Comparison of ENCODE assay signal across 9 mouse cellular contexts in genomic region chr2:62807476-62807882, GRCm38 (mm10).
DNase-seq lines count a peak whose midpoint lies in the region; ATAC-seq lines count a peak whose summit lies in the region.
"Had no signal": no experiment of that assay in that cellular context is flagged by ENCODE, and none has a peak within 500 bp of the region (broad histone marks: within the 10 kb centered on the region; RNA-seq: fewer than 3 reads in every experiment).

No protein-coding gene starts in this region.

- no peak overlapping the region for H3K4me2 ChIP-seq in midbrain, embryonic 14.5 days (ENCODE audit: low read length)
- H3K4me2 ChIP-seq in stomach, embryonic 16.5 days (ENCODE audit: low read depth, low read length) = no peak overlapping the region
- H3K4me2 ChIP-seq: lung, embryonic 15.5 days had no signal

- peak; percentile 50 for DNase-seq in embryo, embryonic 11 days
- no peak for DNase-seq in embryo, embryonic 9.5 days (ENCODE audit: extremely low spot score)
- peak; percentile 58 to 77 for DNase-seq in layer of hippocampus, adult 18-20 months (ENCODE audit: low spot score in 2 of 2)
- peak; percentile 74 for DNase-seq in midbrain, embryonic 14.5 days
- DNase-seq in gastrocnemius, adult 18-20 months (ENCODE audit: low spot score) = no peak
- DNase-seq in urinary bladder, postnatal 14 days (ENCODE audit: low spot score) = no peak
- DNase-seq in liver = no peak

- H3K36me3 ChIP-seq in midbrain, embryonic 14.5 days (ENCODE audit: control insufficient read depth, insufficient read depth, low read length) = no peaks in the 10 kb centered on the region
- no peaks in the 10 kb centered on the region for H3K36me3 ChIP-seq in stomach, embryonic 16.5 days (ENCODE audit: control insufficient read depth, insufficient read depth, low read length)
- H3K36me3 ChIP-seq: lung, embryonic 15.5 days had no signal

- ATAC-seq in midbrain, embryonic 14.5 days (ENCODE audit: low FRiP score, low TSS enrichment) = peak; percentile 90
- ATAC-seq in stomach, embryonic 16.5 days (ENCODE audit: insufficient read depth, low FRiP score) = 0 out of 2 replicates have a peak, but pooled peaks have one; percentile 40

- no peak overlapping the region for H3K4me3 ChIP-seq in midbrain, embryonic 14.5 days (replicated peaks; ENCODE audit: low read depth, low read length)
- H3K4me3 ChIP-seq in stomach, embryonic 16.5 days (replicated peaks; ENCODE audit: low read length) = no peak overlapping the region
- H3K4me3 ChIP-seq: lung, embryonic 15.5 days had no signal

- H3K9ac ChIP-seq in midbrain, embryonic 14.5 days (replicated peaks; ENCODE audit: low read length) = no peak overlapping the region
- H3K9ac ChIP-seq in stomach, embryonic 16.5 days (ENCODE audit: low read length) = no peak overlapping the region
- H3K9ac ChIP-seq: lung, embryonic 15.5 days had no signal

- H3K27me3 ChIP-seq in midbrain, embryonic 14.5 days (ENCODE audit: control insufficient read depth, insufficient read depth, low read length) = no peaks in the 10 kb centered on the region
- H3K27me3 ChIP-seq in stomach, embryonic 16.5 days (ENCODE audit: control insufficient read depth, insufficient read depth, low read length) = no peaks in the 10 kb centered on the region
- H3K27me3 ChIP-seq: lung, embryonic 15.5 days had no signal

- H3K9me3 ChIP-seq in midbrain, embryonic 14.5 days (ENCODE audit: control insufficient read depth, low read length) = no peaks in the 10 kb centered on the region
- no peaks in the 10 kb centered on the region for H3K9me3 ChIP-seq in stomach, embryonic 16.5 days (replicated peaks; ENCODE audit: control insufficient read depth, low read length)
- H3K9me3 ChIP-seq: lung, embryonic 15.5 days had no signal

- WGBS in midbrain, embryonic 14.5 days = 15% methylated on average over 3 of the region's 3 CpGs
- 21% methylated on average over 3 of the region's 3 CpGs for WGBS in stomach, embryonic 16.5 days

- peaks cover 4% of the 10 kb centered on the region; the same call in 1 of the 2 replicates for H3K4me1 ChIP-seq in midbrain, embryonic 14.5 days (ENCODE audit: control insufficient read depth, insufficient read depth, low read length)
- H3K4me1 ChIP-seq in stomach, embryonic 16.5 days (ENCODE audit: control insufficient read depth, insufficient read depth, low read length) = no peaks in the 10 kb centered on the region
- H3K4me1 ChIP-seq: lung, embryonic 15.5 days had no signal

- peak overlapping the region; percentile 49 for H3K27ac ChIP-seq in midbrain, embryonic 14.5 days (replicated peaks; ENCODE audit: low read depth, low read length)
- H3K27ac ChIP-seq in stomach, embryonic 16.5 days (ENCODE audit: low read length) = no peak overlapping the region
- H3K27ac ChIP-seq: lung, embryonic 15.5 days had no signal

Comparison
In these comparisons a context has a peak if more than half of its experiments do, and no peak if none do; other contexts are left out.
1. DNase-seq: peak in embryo, embryonic 11 days (single experiment), layer of hippocampus, adult 18-20 months (2 of 2) and midbrain, embryonic 14.5 days (single experiment); none in embryo, embryonic 9.5 days (single experiment), gastrocnemius, adult 18-20 months (single experiment), urinary bladder, postnatal 14 days (single experiment) and liver (single experiment).